Mouse (Mus musculus) ES-Bruce4 (cell line): ENCODE measurements around the gene Ntf3.

Source experiments
- CTCF ChIP-seq: IDR thresholded peaks from one replicate; pipeline ENCODE4 v1.8.1; 2011; ENCODE audit warnings: low read depth, low read length
- EP300 ChIP-seq: IDR thresholded peaks from 2 replicates; pipeline ENCODE4 v1.6.1; 2011; ENCODE audit warnings: low read depth, low read length; ENCODE audit not compliant: insufficient read depth
- POLR2A ChIP-seq: IDR thresholded peaks from one replicate; pipeline ENCODE4 v1.8.1; 2011; ENCODE audit warnings: low read length; ENCODE audit not compliant: insufficient read depth

DNA sequence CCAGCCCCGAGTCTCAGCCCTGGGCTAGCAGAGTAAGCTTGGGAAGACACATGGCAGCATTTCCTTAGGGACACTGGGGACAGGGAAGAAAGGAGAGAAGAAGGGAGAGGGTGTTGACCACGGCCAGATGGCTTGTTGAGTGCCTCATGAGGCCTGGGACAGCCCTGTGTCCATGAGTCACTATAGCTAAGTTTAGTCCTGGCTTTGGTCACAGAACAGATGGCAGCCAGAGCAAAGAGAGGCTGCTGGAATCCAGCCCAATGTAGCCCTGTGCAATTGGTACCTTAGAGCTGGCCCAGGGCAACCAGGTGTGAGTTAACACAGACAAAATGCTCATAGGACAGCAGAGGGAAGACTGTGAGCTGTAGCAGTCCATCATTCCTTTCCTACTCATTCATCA lies 33.2 kb upstream of the Ntf3 start:
- TF ChIP-seq CTCF, result no peak
- TF ChIP-seq POLR2A, result no peak
- no peak for TF ChIP-seq EP300
